In the genomic region with DNA sequence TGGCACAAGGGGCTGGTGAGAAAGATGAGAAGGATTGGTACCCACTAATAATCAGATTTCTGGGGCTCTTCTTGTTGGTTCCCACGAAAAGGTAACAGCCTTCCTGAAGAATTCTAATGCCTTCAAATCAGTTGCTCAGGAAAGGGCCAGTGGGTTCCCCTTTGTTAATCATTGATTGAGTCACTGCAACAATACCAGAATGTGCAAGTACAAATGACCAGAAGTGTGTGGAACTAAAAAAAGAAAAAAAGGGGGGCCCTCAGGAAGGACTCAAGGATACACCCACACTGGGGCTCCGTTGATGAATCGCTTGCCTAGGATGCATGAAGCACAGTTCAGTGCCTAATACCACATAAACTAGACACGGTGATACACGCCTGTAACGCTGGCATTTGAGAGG, we compare ENCODE assay signal across 14 mouse cellular contexts.
DNase-seq lines count a peak whose midpoint lies in the region; ATAC-seq and TF ChIP-seq lines count a peak whose summit lies in the region.
"Had no signal": no experiment of that assay in that cellular context is flagged by ENCODE, and none has a peak within 500 bp of the region (broad histone marks: within the 10 kb centered on the region; RNA-seq: fewer than 3 reads in every experiment).

No protein-coding gene starts in this region.

- H3K4me2 ChIP-seq in midbrain, embryonic 14.5 days (ENCODE audit: low read length): no peak overlapping the region
- H3K4me2 ChIP-seq in intestine, postnatal 0 days (replicated peaks; ENCODE audit: low read depth): 0 out of 2 replicates have a peak overlapping the region, but pooled peaks have one; percentile 3
- H3K4me2 ChIP-seq: embryonic facial prominence, embryonic 13.5 days had no signal

- TF ChIP-seq CTCF in intestine, postnatal 0 days (IDR thresholded peaks at IDR 0.05; ENCODE audit: low read depth): no peak

- peaks cover 27% of the 10 kb centered on the region for H3K4me1 ChIP-seq in midbrain, embryonic 10.5 days
- no peaks in the 10 kb centered on the region for H3K4me1 ChIP-seq in midbrain, embryonic 14.5 days (ENCODE audit: control insufficient read depth, insufficient read depth, low read length)
- H3K4me1 ChIP-seq in intestine, postnatal 0 days (replicated peaks; ENCODE audit: control insufficient read depth, insufficient read depth, low read length): no peaks in the 10 kb centered on the region

- no peaks in the 10 kb centered on the region for H3K9me3 ChIP-seq in midbrain, embryonic 10.5 days (replicated peaks)
- no peaks in the 10 kb centered on the region for H3K9me3 ChIP-seq in midbrain, embryonic 14.5 days (ENCODE audit: control insufficient read depth, low read length)
- H3K9me3 ChIP-seq in intestine, postnatal 0 days (ENCODE audit: control insufficient read depth): no peaks in the 10 kb centered on the region
- H3K9me3 ChIP-seq: embryonic facial prominence, embryonic 13.5 days; forebrain, embryonic 10.5 days; limb, embryonic 10.5 days had no signal

- no peak overlapping the region for H3K9ac ChIP-seq in midbrain, embryonic 14.5 days (replicated peaks; ENCODE audit: low read length)
- no peak overlapping the region for H3K9ac ChIP-seq in intestine, postnatal 0 days (ENCODE audit: low read depth, low read length)
- H3K9ac ChIP-seq: embryonic facial prominence, embryonic 13.5 days had no signal

- ATAC-seq in midbrain, embryonic 14.5 days (ENCODE audit: low FRiP score, low TSS enrichment): no peak
- ATAC-seq in intestine, postnatal 0 days: peak; percentile 34
- no peak for ATAC-seq in megakaryocyte, adult 5-6 weeks (ENCODE audit: poor library complexity, severe bottlenecking)

- peak overlapping the region; percentile 53; the same call in 1 of the 2 replicates for H3K27ac ChIP-seq in midbrain, embryonic 10.5 days (replicated peaks)
- no peak overlapping the region for H3K27ac ChIP-seq in midbrain, embryonic 14.5 days (replicated peaks; ENCODE audit: low read depth, low read length)
- peak overlapping the region; percentile 80 for H3K27ac ChIP-seq in intestine, postnatal 0 days (ENCODE audit: low read depth, low read length)
- H3K27ac ChIP-seq: embryonic facial prominence, embryonic 13.5 days had no signal

- DNase-seq in midbrain, embryonic 10.5 days (ENCODE audit: low spot score): no peak
- DNase-seq in midbrain, embryonic 14.5 days: no peak
- peak; percentile 24 to 51 for DNase-seq in kidney, postnatal 25 days
- DNase-seq in yolk sac, embryonic 10.5 days (ENCODE audit: low spot score): peak; percentile 50
- DNase-seq in adrenal gland, adult (ENCODE audit: inconsistent age in 2 of 2, low spot score in 1 of 2): no peak
- DNase-seq: cerebellum, adult 11-12 months; heart, adult 18-20 months; heart, postnatal 14 days had no signal

- no peak overlapping the region for H3K4me3 ChIP-seq in midbrain, embryonic 10.5 days
- no peak overlapping the region for H3K4me3 ChIP-seq in midbrain, embryonic 14.5 days (replicated peaks; ENCODE audit: low read depth, low read length)
- no peak overlapping the region for H3K4me3 ChIP-seq in intestine, postnatal 0 days (ENCODE audit: low read depth, low read length)
- H3K4me3 ChIP-seq: embryonic facial prominence, embryonic 13.5 days; forebrain, embryonic 10.5 days; limb, embryonic 10.5 days; myocyte had no signal

- 88% methylated on average over 6 of the region's 6 CpGs for WGBS in midbrain, embryonic 10.5 days
- WGBS in midbrain, embryonic 14.5 days: 86% methylated on average over 6 of the region's 6 CpGs
- 33% methylated on average over 6 of the region's 6 CpGs for WGBS in intestine, postnatal 0 days

- no peaks in the 10 kb centered on the region for H3K36me3 ChIP-seq in midbrain, embryonic 10.5 days
- no peaks in the 10 kb centered on the region for H3K36me3 ChIP-seq in midbrain, embryonic 14.5 days (ENCODE audit: control insufficient read depth, insufficient read depth, low read length)
- H3K36me3 ChIP-seq in intestine, postnatal 0 days (ENCODE audit: control insufficient read depth, insufficient read depth): no peaks in the 10 kb centered on the region
- H3K36me3 ChIP-seq: embryonic facial prominence, embryonic 13.5 days; forebrain, embryonic 10.5 days; limb, embryonic 10.5 days had no signal

- peaks cover 5% of the 10 kb centered on the region for H3K27me3 ChIP-seq in midbrain, embryonic 10.5 days (ENCODE audit: low read depth, poor library complexity, severe bottlenecking)
- no peaks in the 10 kb centered on the region for H3K27me3 ChIP-seq in midbrain, embryonic 14.5 days (ENCODE audit: control insufficient read depth, insufficient read depth, low read length)
- H3K27me3 ChIP-seq in intestine, postnatal 0 days (replicated peaks; ENCODE audit: control insufficient read depth, insufficient read depth, low read length): no peaks in the 10 kb centered on the region
- H3K27me3 ChIP-seq: embryonic facial prominence, embryonic 13.5 days had no signal

Comparison
In these comparisons a context has a peak if more than half of its experiments do, and no peak if none do; other contexts are left out.
1. DNase-seq: peak in kidney, postnatal 25 days (2 of 2) and yolk sac, embryonic 10.5 days (single experiment); none in midbrain, embryonic 10.5 days (single experiment), midbrain, embryonic 14.5 days (single experiment) and adrenal gland, adult (0 of 2).